Mouse (Mus musculus) limb, embryonic 12.5 days (tissue): Measurements from ENCODE around the gene Rap1a. TPM values are rescaled to one million over a fixed set of nuclear protein-coding genes. Genes with fewer than 3 reads are reported as not detected.

Experiments
- ATAC-seq: fragments of 200-750 bp; cut with Nextera tagmentation; 2 replicates; pipeline ENCODE4 v1.8.0; 2017; ENCODE audit warnings: low read depth, moderate TSS enrichment; ENCODE audit not compliant: insufficient number of reproducible peaks, insufficient read depth, low FRiP score, low TSS enrichment
- H3K27ac ChIP-seq: fragments of 300-500 bp; sonication (generic); 2 replicates; pipeline ENCODE4 v1.5.1; 2016; ENCODE audit warnings: mild to moderate bottlenecking, moderate library complexity
- H3K27me3 ChIP-seq: fragments of 300-500 bp; sonication (generic); 2 replicates; pipeline ENCODE4 v1.6.1; 2016; ENCODE audit warnings: mild to moderate bottlenecking, moderate library complexity
- H3K36me3 ChIP-seq: fragments of 300-500 bp; sonication (generic); 2 replicates; pipeline ENCODE4 v1.6.1; 2016; ENCODE audit warnings: mild to moderate bottlenecking, moderate library complexity
- H3K4me1 ChIP-seq: fragments of 300-500 bp; sonication (generic); replicated peaks from 2 replicates; pipeline ENCODE4 v1.6.1; 2016
- H3K4me2 ChIP-seq: fragments of 300-500 bp; sonication (generic); 2 replicates; pipeline ENCODE4 v1.6.1; 2016; ENCODE audit warnings: mild to moderate bottlenecking, moderate library complexity
- H3K4me3 ChIP-seq: fragments of 300-500 bp; sonication (generic); replicated peaks from 2 replicates; pipeline ENCODE4 v1.5.1; 2016; ENCODE audit warnings: mild to moderate bottlenecking
- H3K9ac ChIP-seq: fragments of 300-500 bp; sonication (generic); replicated peaks from 2 replicates; pipeline ENCODE4 v1.6.1; 2016; ENCODE audit warnings: mild to moderate bottlenecking, moderate library complexity
- H3K9me3 ChIP-seq: fragments of 300-500 bp; sonication (generic); 2 replicates; pipeline ENCODE4 v1.6.1; 2016; ENCODE audit warnings: mild to moderate bottlenecking, moderate library complexity
- WGBS: fragments of 180-500 bp; shearing (Covaris S2); methylation state at CpG from one replicate; pipeline ENCODE4 v1.1.7; 2016; 5-methylcytosine and 5-hydroxymethylcytosine counted together
- polyA plus RNA-seq: library from polyadenylated mRNA; unstranded; fragments of >200 nt; fragmentation: Nextera tagmentation; extraction: Ambion mirVana; gene quantifications from 2 replicates; pipeline ENCODE4 v1.2.1, GENCODE M21; 2016

Rap1a gene
- polyA plus RNA-seq, 1 experiment from 2014 or later = 76.8 TPM

DNA sequence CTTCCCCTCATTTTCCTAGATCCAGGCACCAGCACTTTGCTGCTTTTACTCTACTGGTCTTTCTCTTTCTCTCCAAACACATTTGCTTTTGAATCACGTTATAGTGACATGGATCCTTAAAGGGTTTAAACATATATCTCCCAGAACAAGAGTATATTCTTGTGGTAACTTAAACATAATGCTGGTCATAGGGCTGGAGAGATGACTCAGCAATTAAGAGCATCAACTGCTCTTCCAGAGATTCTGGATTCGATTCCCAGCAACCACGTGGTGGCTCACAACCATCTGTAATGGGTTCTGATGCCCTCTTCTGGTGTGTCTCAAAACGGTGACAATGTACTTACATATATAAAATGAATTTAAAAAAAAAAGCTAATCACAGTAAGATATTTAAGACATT, 68.8 kb downstream of the Rap1a start:
- Histone ChIP-seq H3K4me2 (no peak overlapping the region), H3K27me3 (no peaks in the 10 kb centered on the region), H3K36me3 (peaks cover 31% of the 10 kb centered on the region), H3K4me3 (no peak overlapping the region), H3K9me3 (no peaks in the 10 kb centered on the region), H3K27ac (no peak overlapping the region), H3K9ac (no peak overlapping the region), H3K4me1 (no peaks in the 10 kb centered on the region)
- no peak for ATAC-seq
- 95% methylated on average over 4 of the region's 4 CpGs for WGBS

DNA sequence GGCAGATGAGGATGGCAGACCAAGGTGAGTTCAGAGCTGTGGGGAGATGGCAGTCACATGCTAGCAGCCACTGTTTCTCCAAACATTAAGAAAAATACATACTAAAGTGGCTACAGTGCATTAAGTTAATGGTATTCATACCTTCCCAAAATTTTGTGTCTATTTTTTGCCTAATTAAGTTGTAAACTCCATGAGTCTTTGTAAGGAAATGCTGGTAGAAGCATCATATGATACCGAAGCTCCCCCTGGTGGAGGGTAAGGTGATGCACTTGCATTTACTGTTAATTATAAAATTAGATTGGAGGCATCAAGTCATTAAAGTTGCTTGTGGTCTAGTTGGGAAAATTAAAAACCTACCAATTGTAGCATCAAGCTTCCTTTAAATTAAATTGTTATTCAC, 75.1 kb downstream of the Rap1a start:
- H3K27me3 ChIP-seq = no peaks in the 10 kb centered on the region
- 10% methylated on average over 1 of the region's 1 CpGs for WGBS
- H3K9me3 ChIP-seq = no peaks in the 10 kb centered on the region

GRCm38 (mm10) chr3:105722510-105722909, 78.6 kb downstream of the Rap1a start:
- Histone ChIP-seq H3K4me1 (peaks cover 10% of the 10 kb centered on the region), H3K4me2 (no peak overlapping the region), H3K9me3 (no peaks in the 10 kb centered on the region), H3K4me3 (no peak overlapping the region), H3K27me3 (no peaks in the 10 kb centered on the region), H3K36me3 (peaks cover 3% of the 10 kb centered on the region; the same call in 1 of the 2 replicates), H3K27ac (no peak overlapping the region), H3K9ac (no peak overlapping the region)
- ATAC-seq = no peak
- WGBS = 81% methylated on average over 3 of the region's 3 CpGs

More for the DNA sequence above, 75.1 kb downstream of the Rap1a start:
- ATAC-seq = no peak
- Histone ChIP-seq H3K4me3 (no peak overlapping the region), H3K9ac (no peak overlapping the region), H3K36me3 (peaks cover 14% of the 10 kb centered on the region), H3K27ac (no peak overlapping the region), H3K4me2 (no peak overlapping the region), H3K4me1 (no peaks in the 10 kb centered on the region)

- WGBS = 69% methylated on average over 2 of the region's 2 CpGs
- Histone ChIP-seq H3K4me1 (peaks cover 11% of the 10 kb centered on the region), H3K4me2 (no peak overlapping the region), H3K9me3 (no peaks in the 10 kb centered on the region), H3K4me3 (no peak overlapping the region), H3K27me3 (no peaks in the 10 kb centered on the region), H3K36me3 (no peaks in the 10 kb centered on the region), H3K27ac (no peak overlapping the region), H3K9ac (no peak overlapping the region)
- no peak for ATAC-seq
Observed at GRCm38 (mm10) chr3:105721681-105722201, 79.4 kb downstream of the Rap1a start.

- WGBS = 79% methylated on average over 4 of the region's 4 CpGs
Observed at GRCm38 (mm10) chr3:105720514-105720913, 80.6 kb downstream of the Rap1a start.

DNA sequence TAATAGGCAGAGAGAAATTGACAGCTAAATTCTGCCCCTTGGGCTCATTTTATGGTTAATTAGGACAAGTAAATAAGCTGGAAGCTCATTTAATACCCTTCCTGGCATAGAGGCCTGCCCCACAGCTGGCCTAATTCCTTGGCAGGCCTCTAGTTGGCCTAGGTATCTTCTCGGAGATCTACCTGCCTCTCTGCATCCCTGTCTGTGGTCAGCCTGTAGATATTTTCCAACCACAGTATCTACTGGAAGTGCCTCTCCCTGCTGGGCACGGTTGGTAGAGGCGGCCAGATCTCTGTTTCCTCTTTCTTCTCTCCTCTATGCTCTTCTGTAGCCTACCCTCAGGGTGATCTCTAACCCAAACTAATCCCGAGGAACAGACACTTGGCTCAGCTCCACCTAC, 81.2 kb downstream of the Rap1a start:
- WGBS = 75% methylated on average over 4 of the region's 4 CpGs
- H3K36me3 ChIP-seq = no peaks in the 10 kb centered on the region
- H3K27me3 ChIP-seq = no peaks in the 10 kb centered on the region
- no peak overlapping the region for H3K27ac ChIP-seq
- H3K4me2 ChIP-seq = no peak overlapping the region
- H3K4me1 ChIP-seq = peaks cover 14% of the 10 kb centered on the region
- H3K9me3 ChIP-seq = no peaks in the 10 kb centered on the region
- no peak for ATAC-seq
- no peak overlapping the region for H3K4me3 ChIP-seq
- no peak overlapping the region for H3K9ac ChIP-seq

More at GRCm38 (mm10) chr3:105720514-105720913, 80.6 kb downstream of the Rap1a start:
- H3K4me3 ChIP-seq = no peak overlapping the region
- H3K4me2 ChIP-seq = no peak overlapping the region
- H3K27ac ChIP-seq = no peak overlapping the region
- ATAC-seq = no peak
- H3K9me3 ChIP-seq = no peaks in the 10 kb centered on the region
- peaks cover 14% of the 10 kb centered on the region for H3K4me1 ChIP-seq
- no peaks in the 10 kb centered on the region for H3K36me3 ChIP-seq
- H3K27me3 ChIP-seq = no peaks in the 10 kb centered on the region
- H3K9ac ChIP-seq = no peak overlapping the region

GRCm38 (mm10) chr3:105718746-105719145, 82.4 kb downstream of the Rap1a start:
- no peak for ATAC-seq
- WGBS = 60% methylated on average over 4 of the region's 4 CpGs

GRCm38 (mm10) chr3:105717856-105718555, 83.1 kb downstream of the Rap1a start:
- H3K4me1 ChIP-seq = peaks cover 27% of the 10 kb centered on the region
- H3K9ac ChIP-seq = no peak overlapping the region
- no peak overlapping the region for H3K4me3 ChIP-seq
- WGBS = 58% methylated on average over 11 of the region's 11 CpGs
- ATAC-seq = no peak
- peak overlapping the region; percentile 17; the same call in 1 of the 2 replicates for H3K27ac ChIP-seq
- no peaks in the 10 kb centered on the region for H3K9me3 ChIP-seq
- H3K36me3 ChIP-seq = no peaks in the 10 kb centered on the region
- H3K27me3 ChIP-seq = no peaks in the 10 kb centered on the region
- no peak overlapping the region for H3K4me2 ChIP-seq

More at GRCm38 (mm10) chr3:105718746-105719145, 82.4 kb downstream of the Rap1a start:
- H3K27ac ChIP-seq = no peak overlapping the region
- peaks cover 23% of the 10 kb centered on the region for H3K4me1 ChIP-seq
- H3K27me3 ChIP-seq = no peaks in the 10 kb centered on the region
- no peaks in the 10 kb centered on the region for H3K36me3 ChIP-seq
- H3K9me3 ChIP-seq = no peaks in the 10 kb centered on the region
- no peak overlapping the region for H3K9ac ChIP-seq
- H3K4me2 ChIP-seq = no peak overlapping the region
- H3K4me3 ChIP-seq = no peak overlapping the region

DNA sequence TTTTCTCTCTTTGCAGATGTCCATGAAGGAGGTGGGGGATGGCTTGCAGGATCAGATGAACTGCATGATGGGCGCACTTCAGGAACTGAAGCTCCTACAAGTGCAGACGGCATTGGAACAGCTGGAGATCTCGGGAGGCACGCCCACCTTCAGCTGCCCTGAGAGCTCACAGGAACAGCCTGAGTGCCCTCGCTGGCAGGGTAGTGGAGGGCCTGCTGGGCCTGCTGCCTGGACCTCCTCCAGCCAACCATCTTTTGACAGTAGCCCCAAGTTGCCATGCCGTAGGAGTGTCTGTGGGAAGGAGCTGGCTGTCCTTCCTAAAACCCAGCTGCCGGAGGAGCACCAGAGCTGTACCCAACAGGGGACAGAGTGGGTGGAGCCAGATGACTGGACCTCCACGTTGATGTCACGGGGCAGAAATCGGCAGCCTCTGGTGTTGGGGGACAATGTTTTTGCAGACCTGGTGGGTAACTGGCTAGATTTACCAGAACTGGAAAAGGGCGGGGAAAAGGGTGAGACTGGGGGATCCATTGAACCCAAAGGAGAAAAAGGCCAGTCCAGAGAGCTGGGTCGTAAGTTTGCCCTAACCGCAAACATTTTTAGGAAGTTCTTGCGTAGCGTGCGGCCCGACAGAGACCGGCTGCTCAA, 84.7 kb downstream of the Rap1a start:
- 63% methylated on average over 18 of the region's 18 CpGs for WGBS
- H3K4me2 ChIP-seq = no peak overlapping the region
- no peak for ATAC-seq
- no peak overlapping the region for H3K9ac ChIP-seq
- no peak overlapping the region for H3K4me3 ChIP-seq
- no peaks in the 10 kb centered on the region for H3K36me3 ChIP-seq
- no peaks in the 10 kb centered on the region for H3K9me3 ChIP-seq
- H3K27ac ChIP-seq = peak overlapping the region; percentile 23; the same call in 1 of the 2 replicates
- H3K27me3 ChIP-seq = no peaks in the 10 kb centered on the region
- peaks cover 27% of the 10 kb centered on the region for H3K4me1 ChIP-seq

GRCm38 (mm10) chr3:105714820-105715167, 86.3 kb downstream of the Rap1a start:
- no peaks in the 10 kb centered on the region for H3K27me3 ChIP-seq
- no peak for ATAC-seq
- no peak overlapping the region for H3K4me2 ChIP-seq
- H3K36me3 ChIP-seq = no peaks in the 10 kb centered on the region
- H3K27ac ChIP-seq = no peak overlapping the region
- H3K9me3 ChIP-seq = no peaks in the 10 kb centered on the region
- peaks cover 27% of the 10 kb centered on the region for H3K4me1 ChIP-seq
- no peak overlapping the region for H3K4me3 ChIP-seq
- H3K9ac ChIP-seq = no peak overlapping the region

DNA sequence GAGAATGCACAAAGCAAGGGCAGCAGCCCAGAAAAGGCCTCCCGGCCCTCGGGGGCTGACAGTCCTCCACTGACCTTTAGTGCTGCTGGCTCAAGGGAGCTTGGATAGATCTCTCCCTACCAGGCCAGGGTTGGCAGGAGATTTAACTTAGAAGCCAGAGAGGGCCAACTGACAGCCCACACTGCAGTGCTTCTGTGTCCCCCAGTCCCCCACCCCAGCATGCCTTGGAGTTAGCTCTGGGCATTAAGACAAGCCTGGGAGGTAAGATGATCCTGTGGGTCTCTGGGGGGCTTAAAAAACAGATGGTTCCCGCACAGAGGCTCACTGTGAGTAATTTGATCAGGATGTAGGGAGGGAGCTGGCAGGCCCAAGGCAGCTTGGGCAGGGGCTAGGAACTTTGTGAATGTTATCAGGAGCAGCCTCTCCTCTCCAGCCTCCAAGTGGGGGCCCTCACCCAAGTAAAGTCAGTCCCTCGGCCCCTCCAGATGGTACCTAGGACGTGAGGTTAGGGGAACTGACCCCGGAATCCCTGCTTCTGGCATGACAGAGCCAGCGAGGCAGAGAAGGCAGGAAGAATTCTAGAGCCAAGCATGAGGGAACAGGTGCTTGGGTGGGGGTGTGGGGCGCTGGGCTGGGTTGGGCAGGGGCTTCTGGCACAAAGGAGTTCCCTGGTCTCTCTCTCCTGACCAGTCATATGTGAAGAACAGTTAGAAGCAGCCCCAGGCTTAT, 86.9 kb downstream of the Rap1a start:
- 13% methylated on average over 7 of the region's 8 CpGs for WGBS
- ATAC-seq = peak; percentile 80
- Histone ChIP-seq H3K27ac (peak overlapping the region; percentile 73), H3K4me3 (no peak overlapping the region), H3K36me3 (no peaks in the 10 kb centered on the region), H3K27me3 (no peaks in the 10 kb centered on the region), H3K4me2 (no peak overlapping the region; the same call in 1 of the 2 replicates), H3K4me1 (peaks cover 27% of the 10 kb centered on the region), H3K9me3 (no peaks in the 10 kb centered on the region), H3K9ac (no peak overlapping the region)
